Comparison of ENCODE assay signal across 9 mouse cellular contexts in genomic region chr15:23452098-23452625, GRCm38 (mm10).
DNase-seq lines count a peak whose midpoint lies in the region; ATAC-seq lines count a peak whose summit lies in the region.
"Had no signal": no experiment of that assay in that cellular context is flagged by ENCODE, and none has a peak within 500 bp of the region (broad histone marks: within the 10 kb centered on the region; RNA-seq: fewer than 3 reads in every experiment).

No protein-coding gene starts in this region.

- 41% methylated on average over 9 of the region's 9 CpGs for WGBS in forebrain, embryonic 12.5 days
- 9% methylated on average over 9 of the region's 9 CpGs for WGBS in midbrain, embryonic 15.5 days

- peak overlapping the region; percentile 56; the same call in 1 of the 2 replicates for H3K27ac ChIP-seq in forebrain, embryonic 12.5 days
- peak overlapping the region; percentile 70 for H3K27ac ChIP-seq in midbrain, embryonic 15.5 days

- no peaks in the 10 kb centered on the region for H3K36me3 ChIP-seq in forebrain, embryonic 12.5 days (replicated peaks)
- no peaks in the 10 kb centered on the region for H3K36me3 ChIP-seq in midbrain, embryonic 15.5 days (replicated peaks)

- peaks cover 4% of the 10 kb centered on the region; the same call in 1 of the 2 replicates for H3K4me1 ChIP-seq in forebrain, embryonic 12.5 days
- peaks cover 6% of the 10 kb centered on the region for H3K4me1 ChIP-seq in midbrain, embryonic 15.5 days

- H3K9ac ChIP-seq in forebrain, embryonic 12.5 days = no peak overlapping the region
- peak overlapping the region; percentile 34; the same call in 1 of the 2 replicates for H3K9ac ChIP-seq in midbrain, embryonic 15.5 days

- no peaks in the 10 kb centered on the region for H3K9me3 ChIP-seq in forebrain, embryonic 12.5 days
- no peaks in the 10 kb centered on the region for H3K9me3 ChIP-seq in midbrain, embryonic 15.5 days

- intact Hi-C loops in left cerebral cortex, postnatal 25 days (cut with DNase I) = no loop called here
- intact Hi-C loops in left cerebral cortex, postnatal 36 days (cut with DNase I) = no loop called here

- no peaks in the 10 kb centered on the region for H3K27me3 ChIP-seq in forebrain, embryonic 12.5 days
- no peaks in the 10 kb centered on the region for H3K27me3 ChIP-seq in midbrain, embryonic 15.5 days (replicated peaks)

- DNase-seq in left cerebral cortex, postnatal 25 days (ENCODE audit: low spot score in 2 of 2) = peak; percentile 9 to 42
- DNase-seq in left cerebral cortex, postnatal 36 days (ENCODE audit: low spot score in 2 of 2) = no peak
- peak; percentile 67 for DNase-seq in cerebellum, adult 9-11 months
- DNase-seq in testis, postnatal 10 days (ENCODE audit: low spot score) = no peak
- DNase-seq in B cell, adult 2 months = no peak
- DNase-seq: kidney, adult 11 months had no signal

- ATAC-seq in forebrain, embryonic 12.5 days (ENCODE audit: low FRiP score) = no peak; the same call in 1 of the 2 replicates
- ATAC-seq in midbrain, embryonic 15.5 days (replicated peaks) = peak; percentile 85
- no peak for ATAC-seq in activated CD4-positive, CD25-positive, alpha-beta regulatory T cell, adult 4 months

- no peak overlapping the region for H3K4me3 ChIP-seq in forebrain, embryonic 12.5 days (replicated peaks)
- H3K4me3 ChIP-seq in midbrain, embryonic 15.5 days = peak overlapping the region; percentile 30

- peak overlapping the region; percentile 17; the same call in 1 of the 2 replicates for H3K4me2 ChIP-seq in forebrain, embryonic 12.5 days
- H3K4me2 ChIP-seq in midbrain, embryonic 15.5 days = peak overlapping the region; percentile 50

Comparison
In these comparisons a context has a peak if more than half of its experiments do, and no peak if none do; other contexts are left out.
1. DNase-seq: peak in left cerebral cortex, postnatal 25 days (2 of 2) and cerebellum, adult 9-11 months (single experiment); none in left cerebral cortex, postnatal 36 days (0 of 2), testis, postnatal 10 days (single experiment) and B cell, adult 2 months (0 of 2).